Mouse (Mus musculus) G1E (cell line): ENCODE measurements around the gene Cidec.

Experiments used
- CTCF ChIP-seq: IDR thresholded peaks from 2 replicates; pipeline ENCODE4 v1.5.1; 2012; ENCODE audit warnings: low read depth, low read length, inconsistent platforms, mixed read lengths
- GATA1 ChIP-seq: IDR thresholded peaks from 2 replicates; pipeline ENCODE4 v1.6.1; 2012; ENCODE audit warnings: borderline replicate concordance, low read length, inconsistent platforms, mixed read lengths
- GATA2 ChIP-seq: IDR thresholded peaks from 2 replicates; pipeline ENCODE4 v1.6.1; 2012; ENCODE audit warnings: low read depth, low read length, inconsistent platforms, borderline replicate concordance
- POLR2AphosphoS5 ChIP-seq: IDR thresholded peaks from 2 replicates; pipeline ENCODE4 v1.6.1; 2012; ENCODE audit warnings: low read depth, low read length, inconsistent platforms; ENCODE audit not compliant: insufficient replicate concordance
- TAL1 ChIP-seq: conservative IDR thresholded peaks from 2 replicates; pipeline ENCODE4 v1.6.1; 2012; ENCODE audit warnings: low read depth, low read length, inconsistent platforms, mixed read lengths

DNA sequence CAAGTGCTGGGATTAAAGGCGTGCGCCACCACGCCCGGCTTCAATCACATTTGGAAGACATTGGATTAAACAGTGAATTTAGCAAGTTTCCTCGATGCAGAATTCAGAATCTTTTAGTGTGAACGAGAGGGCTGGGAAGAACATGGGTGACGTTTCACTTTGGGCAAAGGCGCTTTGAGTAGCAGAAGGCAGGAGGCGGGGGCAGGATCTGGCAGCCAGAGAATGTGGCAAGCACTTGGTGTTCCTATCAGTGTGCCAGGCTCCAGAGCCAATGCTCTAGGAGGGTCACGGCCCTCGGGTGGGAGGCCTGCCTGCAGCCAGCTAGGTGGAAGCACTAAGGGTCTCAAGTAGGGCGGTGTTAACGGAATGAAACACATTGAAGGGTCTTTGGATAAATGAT is 33.5 kb downstream of the Cidec start:
- TF ChIP-seq CTCF (no peak), GATA1 (no peak), TAL1 (no peak), POLR2AphosphoS5 (no peak), GATA2 (no peak)
